Mouse (Mus musculus): ENCODE results near the gene Ift27. TPM values are rescaled to one million over a fixed set of nuclear protein-coding genes. Genes with fewer than 3 reads are reported as not detected.
A peak's percentile ranks its signal among the peaks of the same experiment; 100 is the strongest.

Gene Ift27
- polyA plus RNA-seq, 1 experiment from 2014 or later = 94.3 TPM

DNA sequence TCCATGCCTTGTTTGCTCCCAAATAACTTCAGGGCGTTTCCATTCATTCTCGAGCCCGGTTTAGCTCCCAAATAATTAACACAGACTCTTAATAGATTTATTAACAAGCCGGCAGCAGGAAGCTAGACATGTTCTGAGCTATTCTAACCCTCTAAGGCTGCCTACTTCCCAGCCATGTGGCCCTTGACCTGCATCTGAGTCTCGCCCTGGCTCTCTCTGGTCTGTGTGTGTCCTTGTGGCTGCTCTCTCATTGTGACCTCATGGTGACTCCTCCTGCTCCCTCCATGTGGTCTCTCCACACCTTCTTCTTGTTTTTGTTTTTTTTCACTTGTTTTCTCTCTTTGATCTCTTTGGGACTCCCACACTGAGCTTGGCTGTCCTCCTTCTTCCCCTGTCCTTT, 13.0 kb upstream of the Ift27 start:
- Histone ChIP-seq H3K4me1 (peaks cover 1% of the 10 kb centered on the region; the same call in 1 of the 2 replicates), H3K27me3 (peaks cover 21% of the 10 kb centered on the region), H3K9ac (no peak overlapping the region), H3K27ac (no peak overlapping the region), H3K4me2 (no peak overlapping the region), H3K9me3 (no peaks in the 10 kb centered on the region), H3K36me3 (no peaks in the 10 kb centered on the region), H3K4me3 (no peak overlapping the region)
- WGBS = 62% methylated on average over 5 of the region's 5 CpGs
- no peak for ATAC-seq (ENCODE audit: insufficient number of reproducible peaks, insufficient read depth, low FRiP score, low TSS enrichment, low read depth)

DNA sequence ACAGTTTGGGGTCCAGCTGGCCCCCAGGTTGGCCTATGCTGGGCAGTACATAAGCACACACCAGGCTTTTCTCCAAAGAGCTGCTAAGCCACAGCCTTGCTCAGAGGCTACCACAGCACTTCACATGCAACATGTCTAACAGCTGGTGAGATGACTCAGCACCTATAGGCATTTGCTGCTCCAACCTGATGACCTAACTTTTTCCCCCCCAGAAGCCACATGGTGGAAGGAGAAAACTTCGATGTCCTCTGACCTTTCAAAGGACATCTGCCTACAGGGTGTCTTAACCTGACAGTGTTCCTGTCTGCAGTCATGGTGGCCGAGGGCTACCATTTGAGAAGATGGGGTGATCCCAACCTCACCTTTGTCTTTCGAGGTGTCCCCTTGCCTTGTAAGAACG, 11.7 kb upstream of the Ift27 start:
- Histone ChIP-seq H3K4me3 (no peak overlapping the region), H3K9ac (no peak overlapping the region), H3K27ac (no peak overlapping the region), H3K9me3 (no peaks in the 10 kb centered on the region), H3K4me2 (no peak overlapping the region), H3K4me1 (peaks cover 3% of the 10 kb centered on the region; the same call in 1 of the 2 replicates), H3K27me3 (peaks cover 26% of the 10 kb centered on the region), H3K36me3 (no peaks in the 10 kb centered on the region)
- ATAC-seq (ENCODE audit: insufficient number of reproducible peaks, insufficient read depth, low FRiP score, low TSS enrichment, low read depth) = no peak
- WGBS = 86% methylated on average over 4 of the region's 4 CpGs

DNA sequence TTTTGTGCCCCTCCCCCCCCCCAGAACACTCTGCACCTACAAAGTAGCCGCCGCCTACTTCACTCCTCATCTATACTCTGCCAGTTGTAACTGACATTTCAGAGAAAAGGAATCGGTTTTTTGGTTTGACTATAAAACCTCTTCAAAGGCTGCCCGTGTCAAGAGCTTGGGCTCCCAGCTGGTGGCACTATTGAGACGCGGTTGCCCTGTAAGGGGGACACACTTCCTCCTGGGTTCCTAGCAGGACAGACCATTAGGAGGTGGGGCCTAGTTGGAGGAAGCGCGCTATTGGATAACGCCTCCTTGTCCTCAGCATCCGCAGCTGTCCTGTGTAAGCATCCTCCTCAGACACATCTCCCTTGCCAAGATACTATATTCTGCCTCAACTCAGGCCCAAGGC, 10.9 kb upstream of the Ift27 start:
- H3K36me3 ChIP-seq = no peaks in the 10 kb centered on the region
- H3K4me1 ChIP-seq = peaks cover 3% of the 10 kb centered on the region; the same call in 1 of the 2 replicates
- no peak overlapping the region for H3K4me3 ChIP-seq
- no peak for ATAC-seq (ENCODE audit: insufficient number of reproducible peaks, insufficient read depth, low FRiP score, low TSS enrichment, low read depth)
- H3K4me2 ChIP-seq = no peak overlapping the region
- no peaks in the 10 kb centered on the region for H3K9me3 ChIP-seq
- H3K9ac ChIP-seq = no peak overlapping the region
- H3K27me3 ChIP-seq = peaks cover 26% of the 10 kb centered on the region
- H3K27ac ChIP-seq = no peak overlapping the region
- 3% methylated on average over 10 of the region's 10 CpGs for WGBS

DNA sequence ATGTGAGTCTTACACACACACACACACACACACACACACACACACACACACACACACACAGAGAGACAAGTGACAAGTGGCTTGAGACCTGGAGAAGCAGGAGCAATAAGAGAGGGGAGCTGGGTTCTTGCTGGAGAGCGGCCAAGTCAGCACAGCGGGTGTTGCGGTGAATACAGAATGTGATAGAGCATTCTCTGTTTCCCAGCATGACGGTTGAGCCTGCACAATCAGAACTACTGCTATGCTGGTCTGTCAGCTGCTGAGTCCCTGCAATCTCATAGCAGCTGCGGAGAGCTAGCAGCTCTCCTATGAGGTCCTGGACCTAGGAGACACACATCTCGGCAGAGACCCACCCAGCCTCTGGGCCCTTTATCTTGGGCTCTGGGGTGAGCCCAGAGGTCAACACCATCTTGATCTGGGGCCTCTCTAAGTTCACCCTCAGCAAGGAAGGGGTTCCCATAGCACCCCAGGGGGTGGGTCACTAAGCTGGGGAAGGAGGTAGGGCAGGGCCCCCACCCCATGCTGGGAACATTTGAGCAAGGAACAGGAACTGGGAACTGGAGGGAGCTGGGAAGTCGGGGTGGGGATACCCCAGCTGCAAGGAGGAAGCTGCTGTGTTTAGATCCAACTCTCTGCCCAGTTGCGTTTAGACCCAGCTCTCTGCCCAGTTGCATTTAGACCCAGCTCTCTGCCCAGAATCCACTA, 7.9 kb upstream of the Ift27 start:
- Histone ChIP-seq H3K36me3 (no peaks in the 10 kb centered on the region), H3K4me1 (peaks cover 6% of the 10 kb centered on the region; the same call in 1 of the 2 replicates), H3K4me2 (no peak overlapping the region), H3K9ac (no peak overlapping the region), H3K27me3 (peaks cover 26% of the 10 kb centered on the region), H3K9me3 (no peaks in the 10 kb centered on the region), H3K4me3 (no peak overlapping the region), H3K27ac (peak overlapping the region; percentile 11; the same call in 1 of the 2 replicates)
- WGBS = 33% methylated on average over 8 of the region's 8 CpGs
- ATAC-seq (ENCODE audit: insufficient number of reproducible peaks, insufficient read depth, low FRiP score, low TSS enrichment, low read depth) = no peak

DNA sequence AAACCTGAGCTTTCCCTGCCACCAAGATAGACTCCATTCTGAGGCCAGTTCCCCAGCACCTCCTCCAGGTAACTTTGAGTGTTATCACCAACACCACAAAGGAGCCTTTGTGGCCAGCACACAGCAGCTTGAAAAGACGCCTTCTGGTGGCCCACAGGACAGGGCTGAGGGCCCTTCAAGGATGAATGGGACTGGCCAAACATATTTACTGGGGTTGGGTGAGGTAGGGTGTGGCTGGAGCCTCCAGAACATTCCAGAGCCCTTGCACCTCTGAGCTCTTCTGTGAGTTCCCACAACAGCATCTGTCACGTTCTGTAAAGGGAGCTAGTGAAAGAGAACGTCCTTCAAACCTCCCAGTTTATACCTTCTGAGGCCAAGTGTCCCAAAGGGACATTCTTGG, 5.9 kb upstream of the Ift27 start:
- 67% methylated on average over 3 of the region's 3 CpGs for WGBS
- Histone ChIP-seq H3K27me3 (peaks cover 21% of the 10 kb centered on the region), H3K4me1 (peaks cover 10% of the 10 kb centered on the region), H3K9ac (no peak overlapping the region), H3K4me2 (no peak overlapping the region), H3K36me3 (no peaks in the 10 kb centered on the region), H3K9me3 (no peaks in the 10 kb centered on the region), H3K4me3 (no peak overlapping the region), H3K27ac (no peak overlapping the region)
- ATAC-seq (ENCODE audit: insufficient number of reproducible peaks, insufficient read depth, low FRiP score, low TSS enrichment, low read depth) = no peak

DNA sequence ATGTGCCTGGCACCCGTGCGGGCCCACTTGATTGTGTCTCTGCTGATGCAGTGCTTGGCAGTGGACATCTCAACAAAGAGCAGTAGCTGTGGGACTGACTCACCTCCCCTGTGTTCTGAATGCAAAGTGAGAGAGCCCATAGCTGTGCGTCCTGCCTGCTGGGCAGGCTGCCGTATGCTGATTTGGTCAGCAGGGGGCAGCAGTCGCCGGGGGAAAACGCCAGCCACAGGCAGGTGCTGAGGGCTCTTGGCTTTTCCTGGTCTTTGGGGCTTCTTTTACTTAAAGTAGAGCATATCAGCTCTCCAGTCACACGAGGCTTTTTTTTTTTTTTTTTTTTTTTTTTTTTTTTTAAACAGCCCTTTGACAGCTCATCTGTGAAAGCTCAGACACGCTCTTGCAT, 4.5 kb upstream of the Ift27 start:
- Histone ChIP-seq H3K4me2 (no peak overlapping the region), H3K4me3 (no peak overlapping the region), H3K36me3 (no peaks in the 10 kb centered on the region), H3K27me3 (peaks cover 11% of the 10 kb centered on the region), H3K27ac (no peak overlapping the region), H3K9ac (no peak overlapping the region), H3K4me1 (peaks cover 16% of the 10 kb centered on the region), H3K9me3 (no peaks in the 10 kb centered on the region)
- WGBS = 8% methylated on average over 9 of the region's 9 CpGs
- no peak for ATAC-seq (ENCODE audit: insufficient number of reproducible peaks, insufficient read depth, low FRiP score, low TSS enrichment, low read depth)

DNA sequence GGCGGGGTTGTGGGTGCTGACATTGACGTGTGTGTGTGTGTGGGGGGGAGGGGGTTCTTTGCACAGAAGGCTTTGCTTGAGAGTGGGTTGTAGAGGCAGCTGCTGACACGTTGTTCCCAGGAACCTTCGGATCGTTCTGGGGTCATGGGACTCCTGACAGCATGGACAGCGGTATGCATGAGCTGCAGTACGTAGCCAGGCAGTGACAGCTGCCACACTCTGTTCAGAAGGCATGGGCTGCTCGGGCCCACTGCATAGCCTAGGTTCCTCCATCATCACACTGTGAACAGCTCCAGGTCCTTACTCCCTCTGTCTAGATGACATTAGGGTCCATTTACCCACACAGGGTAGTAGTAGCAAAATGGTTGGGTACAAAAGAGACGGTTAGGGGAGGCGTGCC, 3.4 kb upstream of the Ift27 start:
- ATAC-seq (ENCODE audit: insufficient number of reproducible peaks, insufficient read depth, low FRiP score, low TSS enrichment, low read depth) = no peak
- no peak overlapping the region for H3K9ac ChIP-seq
- H3K27ac ChIP-seq = no peak overlapping the region
- no peak overlapping the region for H3K4me3 ChIP-seq
- H3K27me3 ChIP-seq = peaks cover 4% of the 10 kb centered on the region; the same call in 1 of the 2 replicates
- WGBS = 64% methylated on average over 10 of the region's 10 CpGs
- H3K4me2 ChIP-seq = no peak overlapping the region
- no peaks in the 10 kb centered on the region for H3K9me3 ChIP-seq
- H3K36me3 ChIP-seq = no peaks in the 10 kb centered on the region
- H3K4me1 ChIP-seq = peaks cover 26% of the 10 kb centered on the region

DNA sequence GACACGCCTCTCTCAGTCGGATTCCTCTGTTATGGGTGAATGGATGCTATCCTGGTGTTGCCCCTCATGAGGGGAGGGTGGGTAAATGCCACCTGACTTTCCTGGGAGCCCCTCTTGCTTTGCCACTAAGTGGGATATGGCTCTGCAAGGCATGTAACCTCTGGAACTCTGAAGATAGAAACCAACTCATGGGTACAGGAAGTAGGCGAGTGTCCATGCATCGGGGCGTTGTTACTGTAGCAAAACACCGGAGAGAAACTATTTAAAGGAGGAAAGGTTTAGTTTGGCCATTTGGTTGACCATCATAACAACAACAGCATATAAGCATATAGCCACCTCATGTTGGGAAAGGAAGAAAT, 959 bp upstream of the Ift27 start:
- Histone ChIP-seq H3K9ac (peak overlapping the region; percentile 67), H3K9me3 (no peaks in the 10 kb centered on the region), H3K27me3 (no peaks in the 10 kb centered on the region), H3K36me3 (no peaks in the 10 kb centered on the region), H3K4me1 (peaks cover 23% of the 10 kb centered on the region), H3K27ac (peak overlapping the region; percentile 73), H3K4me2 (peak overlapping the region; percentile 86), H3K4me3 (peak overlapping the region; percentile 75)
- WGBS = 73% methylated on average over 6 of the region's 6 CpGs
- no peak for ATAC-seq (ENCODE audit: insufficient number of reproducible peaks, insufficient read depth, low FRiP score, low TSS enrichment, low read depth)

DNA sequence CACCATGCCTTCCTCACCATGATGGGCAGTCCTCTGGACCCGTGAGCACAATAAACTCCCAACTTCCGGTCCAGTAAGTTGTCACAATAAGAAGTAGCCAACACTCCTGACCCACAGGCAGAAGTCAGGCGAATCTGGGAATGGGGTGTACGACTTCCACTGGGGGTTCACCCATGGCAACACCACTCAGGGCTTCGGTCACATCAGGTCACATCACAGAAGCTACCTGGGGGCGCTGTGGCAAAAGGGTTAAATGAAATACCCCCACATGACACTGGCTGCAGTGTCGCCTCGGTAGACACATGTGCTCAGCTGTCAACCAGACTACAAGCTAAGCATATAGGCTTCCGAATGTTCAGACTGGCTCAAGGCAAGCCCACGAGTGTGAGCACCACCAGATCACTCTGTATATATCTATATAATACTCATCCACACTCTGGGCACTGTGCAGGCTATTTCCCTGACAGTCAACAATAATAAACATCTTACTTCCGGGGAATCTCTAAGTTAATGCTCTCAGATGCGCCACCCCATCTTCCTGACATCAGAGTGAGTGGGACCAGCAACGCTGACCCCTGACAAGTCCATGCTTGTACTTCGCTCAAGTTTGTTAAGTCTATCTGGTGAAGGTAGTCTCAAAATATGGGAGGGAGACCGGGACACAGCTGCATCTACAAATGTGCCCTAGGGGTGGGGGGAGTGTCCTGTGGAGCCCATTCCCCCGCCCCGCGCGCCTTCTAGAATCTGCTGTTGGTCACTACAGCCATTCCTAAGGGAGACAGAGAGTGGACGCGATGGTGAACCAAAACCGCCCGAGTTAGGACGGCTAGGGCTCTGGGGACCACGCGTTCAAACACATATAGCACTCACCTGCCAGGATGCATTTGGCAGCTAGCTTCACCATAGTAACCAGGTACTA, 749 bp downstream of the Ift27 start:
- H3K4me2 ChIP-seq = peak overlapping the region; percentile 86
- H3K27me3 ChIP-seq = no peaks in the 10 kb centered on the region
- H3K27ac ChIP-seq = peak overlapping the region; percentile 51; the same call in 1 of the 2 replicates
- H3K4me1 ChIP-seq = peaks cover 21% of the 10 kb centered on the region
- H3K36me3 ChIP-seq = no peaks in the 10 kb centered on the region
- no peaks in the 10 kb centered on the region for H3K9me3 ChIP-seq
- 27% methylated on average over 26 of the region's 26 CpGs for WGBS
- H3K9ac ChIP-seq = peak overlapping the region; percentile 83
- peak overlapping the region; percentile 75 for H3K4me3 ChIP-seq
- ATAC-seq (ENCODE audit: insufficient number of reproducible peaks, insufficient read depth, low FRiP score, low TSS enrichment, low read depth) = no peak

DNA sequence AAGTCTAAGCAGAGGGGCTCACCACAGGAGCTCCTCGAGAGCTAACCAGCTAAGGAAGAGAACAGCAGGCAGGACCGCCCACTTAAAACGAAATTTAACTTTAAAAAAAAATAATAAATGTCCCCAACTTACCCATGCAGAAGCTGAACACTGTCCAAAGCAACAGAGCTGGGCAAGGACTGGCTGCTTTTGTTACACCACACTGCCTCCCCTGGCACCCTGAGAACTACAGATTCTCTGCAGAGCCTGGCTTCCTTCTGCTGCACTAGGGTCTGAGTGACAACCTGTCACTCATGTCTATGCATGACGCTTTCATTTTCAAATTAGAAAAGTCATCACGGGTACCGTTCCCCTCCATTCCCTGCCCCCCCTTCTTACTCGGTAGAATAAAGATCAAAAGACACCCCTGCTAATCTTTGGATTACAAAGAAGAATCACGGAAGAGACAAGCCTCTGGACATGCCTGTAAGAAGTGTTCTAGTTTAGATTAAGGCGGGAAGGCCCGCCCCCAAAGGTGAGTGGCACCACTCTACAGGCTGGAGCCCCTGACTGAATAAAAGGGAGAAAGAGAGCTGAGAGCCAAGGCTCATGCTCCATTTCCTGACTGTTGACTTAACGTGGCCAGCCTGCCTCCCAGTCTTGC, 1.5 kb downstream of the Ift27 start:
- Histone ChIP-seq H3K36me3 (peaks cover 4% of the 10 kb centered on the region; the same call in 1 of the 2 replicates), H3K4me1 (peaks cover 20% of the 10 kb centered on the region), H3K9me3 (no peaks in the 10 kb centered on the region), H3K4me2 (peak overlapping the region; percentile 86), H3K27me3 (no peaks in the 10 kb centered on the region), H3K9ac (peak overlapping the region; percentile 46; the same call in 1 of the 2 replicates), H3K27ac (no peak overlapping the region), H3K4me3 (0 out of 2 replicates have a peak overlapping the region, but pooled peaks have one; percentile 75)
- WGBS = 73% methylated on average over 11 of the region's 11 CpGs
- ATAC-seq (ENCODE audit: insufficient number of reproducible peaks, insufficient read depth, low FRiP score, low TSS enrichment, low read depth) = no peak

DNA sequence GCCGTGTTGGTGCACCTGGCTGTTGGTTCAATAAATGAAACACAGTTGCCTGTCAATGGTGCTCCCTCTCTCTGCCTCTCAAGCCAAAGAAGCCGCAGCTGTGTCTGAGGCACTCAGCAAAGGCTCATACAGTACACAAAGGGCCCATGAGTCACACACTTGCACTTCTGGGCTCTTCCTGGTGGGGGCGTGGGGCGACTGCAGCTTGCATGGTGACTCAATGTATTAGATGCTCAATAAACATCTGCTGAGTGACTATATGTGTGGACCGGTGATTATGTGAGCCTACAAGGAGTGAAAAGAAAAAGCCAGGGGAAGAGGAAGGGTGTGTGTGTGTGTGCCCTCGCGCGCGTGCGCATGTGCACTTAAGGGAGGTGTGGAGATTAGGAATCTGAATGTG, 2.3 kb downstream of the Ift27 start:
- WGBS = 93% methylated on average over 10 of the region's 10 CpGs
- no peak overlapping the region for H3K9ac ChIP-seq
- no peak overlapping the region for H3K4me2 ChIP-seq
- H3K4me1 ChIP-seq = peaks cover 20% of the 10 kb centered on the region
- no peak for ATAC-seq (ENCODE audit: insufficient number of reproducible peaks, insufficient read depth, low FRiP score, low TSS enrichment, low read depth)
- no peaks in the 10 kb centered on the region for H3K27me3 ChIP-seq
- peaks cover 11% of the 10 kb centered on the region for H3K36me3 ChIP-seq
- no peaks in the 10 kb centered on the region for H3K9me3 ChIP-seq
- H3K27ac ChIP-seq = no peak overlapping the region
- H3K4me3 ChIP-seq = no peak overlapping the region
